Mouse (Mus musculus): ENCODE measurements around the gene Spata33. TPM values are rescaled to one million over a fixed set of nuclear protein-coding genes. Genes with fewer than 3 reads are reported as not detected.
"Not testable (repeated sequence)": the region's sequence is repeated elsewhere in the genome, so short reads cannot be mapped to it uniquely, and the experiment has no call there.

The Spata33 gene
- polyA plus RNA-seq (2012; rRNA removed): 3.4 and 6.6 TPM in 2 replicates

- DNase-seq (ENCODE audit: low read depth): no peak
These were observed at the start of gene Spata33, which contains the start of gene Chmp1a for GRCm38 (mm10) chr8:123212321-123213117. TSS of gene Spata33 (plus strand) at chr8:123212832. TSS of gene Chmp1a (minus strand) at chr8:123212763.

GRCm38 (mm10) chr8:123181391-123181790 lies 31.2 kb upstream of the Spata33 start:
- DNase-seq (ENCODE audit: low read depth): no peak

GRCm38 (mm10) chr8:123185566-123186409 lies 26.8 kb upstream of the Spata33 start, which contains the start of gene Dpep1:
TSS of gene Dpep1 (plus strand) at chr8:123186242.
- DNase-seq (ENCODE audit: low read depth): no peak

- no peak for DNase-seq (ENCODE audit: low read depth)
These were observed 24.6 kb upstream of the Spata33 start for GRCm38 (mm10) chr8:123188006-123188405.

- DNase-seq (ENCODE audit: low read depth): no peak
These were observed 23.8 kb upstream of the Spata33 start for GRCm38 (mm10) chr8:123188841-123189240.

GRCm38 (mm10) chr8:123190678-123191077 lies 22.0 kb upstream of the Spata33 start:
- DNase-seq (ENCODE audit: low read depth): peak; percentile 84

- no peak for DNase-seq (ENCODE audit: low read depth)
These were observed 20.7 kb upstream of the Spata33 start for GRCm38 (mm10) chr8:123191908-123192307.

GRCm38 (mm10) chr8:123193771-123194170 lies 18.9 kb upstream of the Spata33 start:
- no peak for DNase-seq (ENCODE audit: low read depth)

GRCm38 (mm10) chr8:123197016-123197415 lies 15.6 kb upstream of the Spata33 start:
- not testable (repeated sequence) for DNase-seq (ENCODE audit: low read depth)

GRCm38 (mm10) chr8:123199864-123200263 lies 12.8 kb upstream of the Spata33 start:
- DNase-seq (ENCODE audit: low read depth): no peak

GRCm38 (mm10) chr8:123202288-123202687 lies 10.3 kb upstream of the Spata33 start:
- no peak for DNase-seq (ENCODE audit: low read depth)

- no peak for DNase-seq (ENCODE audit: low read depth)
These were observed 9.1 kb upstream of the Spata33 start for GRCm38 (mm10) chr8:123203571-123203970.

GRCm38 (mm10) chr8:123211876-123212275 lies 756 bp upstream of the Spata33 start:
- no peak for DNase-seq (ENCODE audit: low read depth)

- no peak for DNase-seq (ENCODE audit: low read depth)
These were observed 613 bp downstream of the Spata33 start for GRCm38 (mm10) chr8:123213118-123213772.

- no peak for DNase-seq (ENCODE audit: low read depth)
These were observed 2.8 kb downstream of the Spata33 start for GRCm38 (mm10) chr8:123215430-123215829.

- no peak for DNase-seq (ENCODE audit: low read depth)
These were observed 8.3 kb downstream of the Spata33 start for GRCm38 (mm10) chr8:123220917-123221316.

GRCm38 (mm10) chr8:123224278-123225266 lies 11.9 kb downstream of the Spata33 start, which contains the start of gene Cdk10:
TSS of gene Cdk10 (plus strand) at chr8:123224842.
- DNase-seq (ENCODE audit: low read depth): no peak

- DNase-seq (ENCODE audit: low read depth): no peak
These were observed 15.8 kb downstream of the Spata33 start for GRCm38 (mm10) chr8:123228416-123228815.

- not testable (repeated sequence) for DNase-seq (ENCODE audit: low read depth)
These were observed 17.7 kb downstream of the Spata33 start for GRCm38 (mm10) chr8:123230326-123230725.

GRCm38 (mm10) chr8:123231742-123232141 lies 19.1 kb downstream of the Spata33 start:
- no peak for DNase-seq (ENCODE audit: low read depth)

- DNase-seq (ENCODE audit: low read depth): no peak
These were observed 19.9 kb downstream of the Spata33 start for GRCm38 (mm10) chr8:123232553-123232952.
